Mouse (Mus musculus): ENCODE data around the gene Rars.

DNA sequence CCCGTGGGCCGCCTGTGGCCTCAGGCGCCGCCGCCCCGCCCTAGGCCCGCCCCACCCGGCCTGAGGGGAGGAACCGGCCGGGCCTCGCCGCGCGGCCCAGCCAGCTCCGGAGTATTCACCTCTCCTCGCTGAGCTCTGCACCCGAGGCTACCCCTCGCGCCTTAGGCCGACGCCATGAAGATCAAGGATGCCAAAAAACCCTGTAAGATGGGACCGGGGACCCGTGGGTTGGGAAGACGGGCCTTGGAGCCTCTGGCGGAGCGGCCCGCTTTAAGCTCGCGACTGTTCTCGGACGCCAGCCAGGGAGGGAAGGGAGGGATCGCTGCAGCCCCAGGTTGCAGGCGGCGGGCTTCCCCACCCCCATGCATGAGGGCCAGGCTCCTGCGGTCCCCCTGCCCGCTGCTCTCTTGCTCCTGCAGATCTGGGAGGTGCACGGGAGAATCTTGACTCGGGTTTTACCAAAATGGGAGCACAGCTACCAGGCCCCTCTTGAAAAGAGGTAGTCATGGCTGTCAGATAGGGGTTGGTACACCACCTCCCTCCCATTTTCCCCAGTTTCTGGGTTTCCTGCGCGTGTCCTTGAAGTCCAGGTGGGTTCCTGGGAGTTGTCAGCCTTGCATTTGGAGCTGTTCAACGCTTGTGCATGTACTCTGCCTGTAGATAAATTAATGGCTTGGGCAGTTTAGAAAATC, 64.4 kb downstream of the Rars start:
- TF ChIP-seq CTCF (IDR thresholded peaks at IDR 0.05; ENCODE audit: low read depth, low read length) (no peak), TAL1 (conservative IDR thresholded peaks at IDR 0.05; ENCODE audit: low read depth, low read length) (no peak), GATA1 (IDR thresholded peaks at IDR 0.05; ENCODE audit: borderline replicate concordance, low read length) (no peak), POLR2AphosphoS5 (IDR thresholded peaks at IDR 0.05; ENCODE audit: insufficient replicate concordance, low read depth, low read length) (no peak)

Data from G1E (cell line).